Mouse (Mus musculus) urinary bladder, postnatal 10 days (tissue): ENCODE measurements around the gene Vps9d1.
"Not testable (repeated sequence)": the region's sequence is repeated elsewhere in the genome, so short reads cannot be mapped to it uniquely, and the experiment has no call there.

Experiments used
- DNase-seq: peaks from one replicate; pipeline ENCODE4 v3.0.0; 2022; ENCODE audit warnings: low spot score

The Vps9d1 gene

GRCm38 (mm10) chr8:123254099-123254885, at the start of gene Vps9d1, which contains the start of gene Zfp276:
Gene Vps9d1, minus strand, starts transcription at chr8:123254348.
Gene Zfp276, plus strand, starts transcription at chr8:123254195.
- DNase-seq, result peak; percentile 65

DNA sequence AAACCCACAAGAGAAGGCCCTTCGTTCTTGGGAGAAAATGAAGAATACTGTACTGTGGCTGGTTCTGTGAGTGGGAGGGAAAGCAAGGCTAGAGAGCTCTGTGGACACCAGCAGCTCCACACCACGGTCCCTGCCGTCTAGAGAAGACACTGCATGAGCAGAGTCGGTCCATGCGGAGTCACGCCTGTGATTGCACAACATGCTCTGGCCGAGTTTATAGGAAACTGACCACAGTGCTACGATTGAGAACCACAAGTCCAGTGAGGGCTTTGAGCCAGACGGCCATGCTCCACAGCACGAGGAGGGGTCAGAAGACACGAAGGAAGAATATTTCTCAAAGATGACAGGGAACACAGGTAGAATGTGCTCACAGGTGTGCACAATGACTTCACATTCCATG, 44.2 kb upstream of the Vps9d1 start:
- no peak for DNase-seq

GRCm38 (mm10) chr8:123292785-123293184, 38.6 kb upstream of the Vps9d1 start:
- no peak for DNase-seq

GRCm38 (mm10) chr8:123292281-123292680, 38.1 kb upstream of the Vps9d1 start:
- no peak for DNase-seq

DNA sequence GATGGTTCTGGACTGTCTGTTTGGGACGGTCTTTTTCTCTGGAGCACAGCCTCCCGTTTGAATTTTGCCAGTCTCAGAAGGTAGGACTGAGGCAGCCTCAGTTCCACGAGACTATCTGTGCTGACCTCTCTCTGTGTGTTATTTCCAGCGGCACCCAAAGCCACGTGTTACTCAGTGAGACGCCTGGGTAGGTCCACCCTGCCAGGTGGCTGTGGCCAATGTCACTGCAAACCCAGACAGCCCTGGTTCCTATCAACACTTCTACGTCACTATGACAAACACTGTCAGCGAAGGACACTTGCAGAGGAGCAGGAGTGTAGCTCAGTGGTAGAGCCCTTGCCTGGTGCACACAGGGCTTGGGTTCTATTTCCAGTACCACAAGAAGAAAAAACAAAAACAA, 37.6 kb upstream of the Vps9d1 start:
- no peak for DNase-seq

DNA sequence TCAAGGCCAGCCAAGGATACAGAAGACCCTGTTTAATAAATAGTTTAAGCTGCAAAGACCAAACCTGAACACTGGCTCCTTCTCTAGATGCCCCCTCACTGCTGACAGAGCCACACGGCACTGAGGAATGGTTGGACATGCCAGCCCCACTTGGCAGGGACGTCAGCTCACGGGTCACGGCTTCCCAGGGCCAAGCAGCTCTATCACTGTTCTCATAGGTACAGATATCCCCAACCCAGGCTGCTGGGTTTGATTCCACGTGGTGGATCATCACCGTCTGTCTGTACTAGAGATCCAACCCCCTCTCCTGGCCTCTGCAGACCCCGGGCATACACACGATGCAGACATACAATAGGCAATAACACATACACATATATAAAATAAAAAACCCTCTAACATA, 36.5 kb upstream of the Vps9d1 start:
- no peak for DNase-seq

- DNase-seq, result no peak
Observed at GRCm38 (mm10) chr8:123290166-123290565, 36.0 kb upstream of the Vps9d1 start.

DNA sequence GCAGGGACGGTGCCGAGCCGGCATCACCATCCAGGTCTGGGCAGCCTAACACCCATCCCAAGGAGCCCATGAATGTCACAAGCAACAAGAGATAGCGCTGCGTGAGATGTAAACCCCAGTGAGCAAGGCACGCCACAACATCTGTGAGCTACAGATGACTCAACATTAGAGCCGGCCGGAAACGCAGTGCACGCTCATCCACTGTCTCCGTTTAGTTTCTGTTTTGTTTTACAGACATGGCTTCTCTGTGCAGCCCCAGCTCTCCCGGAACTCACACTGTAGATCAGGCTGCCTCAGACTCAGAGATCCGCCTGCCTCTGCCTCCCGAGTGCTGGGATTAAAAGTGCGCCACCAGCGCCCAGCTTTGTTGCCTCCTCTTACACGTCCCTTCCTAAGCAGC, 33.2 kb upstream of the Vps9d1 start:
- DNase-seq, result no peak

DNA sequence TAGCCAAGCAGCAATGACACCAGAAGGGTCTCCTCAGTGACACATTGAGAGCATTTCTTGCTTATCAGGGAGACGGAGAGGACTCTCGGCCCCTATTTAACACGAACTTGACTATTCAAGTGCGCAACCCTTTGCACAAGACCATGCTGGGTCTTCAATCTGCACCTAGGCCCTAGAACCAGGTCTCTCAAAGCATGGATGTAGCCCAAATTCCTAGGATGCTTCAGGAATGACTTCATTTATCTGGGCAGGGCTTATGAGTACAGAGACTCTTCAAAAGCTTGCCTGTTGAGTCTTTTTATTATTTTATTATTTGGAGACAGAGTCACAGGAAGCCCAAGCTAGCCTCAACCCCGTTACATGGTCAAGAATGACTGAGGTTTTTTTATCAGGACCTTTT, 30.3 kb upstream of the Vps9d1 start:
- DNase-seq, result no peak

GRCm38 (mm10) chr8:123283991-123284390, 29.8 kb upstream of the Vps9d1 start:
- no peak for DNase-seq

DNA sequence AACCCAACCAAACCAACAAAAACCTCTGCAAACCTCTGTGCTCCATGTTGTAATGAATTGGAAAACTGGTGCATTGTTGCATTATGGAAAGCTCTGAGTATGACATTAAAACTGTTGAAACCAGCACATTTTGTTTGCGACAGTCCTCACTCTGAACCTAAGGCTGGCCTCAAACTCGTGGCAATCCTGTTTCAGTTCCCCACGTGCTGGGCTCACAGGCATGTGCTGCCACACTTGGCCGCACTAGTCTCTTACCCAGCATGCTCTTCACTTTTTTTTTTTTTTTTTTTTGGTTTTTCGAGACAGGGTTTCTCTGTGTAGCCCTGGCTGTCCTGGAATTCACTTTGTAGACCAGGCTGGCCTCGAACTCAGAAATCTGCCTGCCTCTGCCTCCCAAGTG, 28.8 kb upstream of the Vps9d1 start:
- DNase-seq, result not testable (repeated sequence)

GRCm38 (mm10) chr8:123280302-123281094, 26.4 kb upstream of the Vps9d1 start:
- DNase-seq, result no peak

DNA sequence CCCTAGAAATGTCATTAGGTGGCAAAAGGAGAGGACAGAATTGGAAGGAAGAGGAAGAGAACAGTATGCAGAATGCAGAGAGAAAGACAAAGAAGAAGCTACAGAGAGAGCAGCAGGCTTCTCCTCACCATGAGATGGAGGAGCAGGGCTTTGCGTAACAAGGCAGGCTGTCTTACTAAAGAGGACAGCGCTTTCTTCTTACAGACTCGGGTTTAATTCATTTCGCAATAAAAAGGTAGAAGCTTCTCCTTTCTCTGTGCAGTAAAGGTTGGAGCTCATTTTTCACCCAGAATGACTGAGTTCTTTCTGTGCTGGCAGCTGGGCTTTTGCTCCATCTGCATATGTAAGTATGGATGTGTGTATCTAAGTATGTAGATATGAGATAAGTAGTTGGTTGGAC, 25.7 kb upstream of the Vps9d1 start:
- DNase-seq, result no peak

GRCm38 (mm10) chr8:123278445-123278844, 24.3 kb upstream of the Vps9d1 start:
- no peak for DNase-seq

GRCm38 (mm10) chr8:123275096-123275495, 20.9 kb upstream of the Vps9d1 start:
- no peak for DNase-seq

GRCm38 (mm10) chr8:123274447-123274846, 20.3 kb upstream of the Vps9d1 start:
- no peak for DNase-seq

DNA sequence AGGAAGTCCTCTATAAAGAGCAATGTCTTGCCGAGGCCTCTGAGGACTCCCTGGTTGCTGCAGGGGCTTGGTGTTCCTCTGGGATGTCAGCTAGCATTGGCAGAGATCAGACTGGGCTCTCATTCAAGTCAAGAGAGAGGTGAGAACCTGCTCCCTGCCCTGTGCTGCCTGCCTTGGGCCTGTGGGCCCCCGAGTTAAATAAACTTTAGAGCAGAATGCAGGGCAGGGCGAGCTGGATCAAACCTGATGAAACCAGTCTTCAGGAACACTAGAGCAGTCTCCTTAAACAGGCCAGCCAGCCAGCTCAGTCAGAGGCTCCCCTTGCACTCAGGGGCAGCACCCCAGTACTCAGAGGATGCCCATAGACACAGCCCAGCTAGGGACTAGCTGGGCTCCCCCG, 17.8 kb upstream of the Vps9d1 start:
- DNase-seq, result no peak

DNA sequence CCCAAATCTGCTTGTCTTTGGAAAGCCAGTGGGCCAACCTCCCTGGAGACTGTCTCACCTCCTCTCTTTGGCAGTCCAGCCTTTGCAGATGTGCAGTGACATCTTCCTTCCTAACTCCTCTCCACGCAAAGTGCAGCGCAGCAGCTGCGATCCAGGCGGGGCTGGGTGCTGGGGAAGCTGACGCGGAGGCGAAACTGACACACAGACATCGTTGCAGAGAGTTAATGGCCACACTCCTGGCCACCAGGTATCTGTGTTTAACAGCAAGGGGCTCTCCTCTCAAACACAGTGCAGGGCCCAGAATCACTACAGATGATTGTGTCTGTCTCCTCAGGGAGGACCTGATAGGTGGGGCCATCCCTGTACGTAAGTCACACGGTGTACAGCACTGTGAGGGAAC, 17.0 kb upstream of the Vps9d1 start:
- no peak for DNase-seq

- DNase-seq, result no peak
Observed at GRCm38 (mm10) chr8:123267926-123268656, 13.9 kb upstream of the Vps9d1 start.

GRCm38 (mm10) chr8:123257593-123257992, 3.4 kb upstream of the Vps9d1 start:
- DNase-seq, result not testable (repeated sequence)

DNA sequence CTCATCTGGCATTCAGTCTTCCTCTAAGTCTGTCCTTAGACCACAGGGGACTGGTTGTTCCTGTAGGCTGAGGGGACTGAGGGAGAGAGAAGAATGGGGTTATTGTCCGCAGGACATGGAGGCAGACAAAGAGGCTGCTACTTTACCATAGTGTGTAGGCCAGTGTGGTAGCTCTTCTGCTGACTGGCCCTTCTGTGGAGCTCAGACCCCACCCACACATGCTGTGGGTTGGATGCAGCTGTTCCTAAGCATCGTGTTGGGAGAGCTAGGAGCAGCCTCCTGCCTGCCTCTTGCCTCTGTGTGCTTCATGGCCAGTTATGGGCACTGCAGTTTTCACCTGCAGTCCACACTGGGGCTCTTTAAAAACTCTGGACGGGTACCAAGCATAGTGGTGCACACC, 3.0 kb upstream of the Vps9d1 start:
- no peak for DNase-seq

DNA sequence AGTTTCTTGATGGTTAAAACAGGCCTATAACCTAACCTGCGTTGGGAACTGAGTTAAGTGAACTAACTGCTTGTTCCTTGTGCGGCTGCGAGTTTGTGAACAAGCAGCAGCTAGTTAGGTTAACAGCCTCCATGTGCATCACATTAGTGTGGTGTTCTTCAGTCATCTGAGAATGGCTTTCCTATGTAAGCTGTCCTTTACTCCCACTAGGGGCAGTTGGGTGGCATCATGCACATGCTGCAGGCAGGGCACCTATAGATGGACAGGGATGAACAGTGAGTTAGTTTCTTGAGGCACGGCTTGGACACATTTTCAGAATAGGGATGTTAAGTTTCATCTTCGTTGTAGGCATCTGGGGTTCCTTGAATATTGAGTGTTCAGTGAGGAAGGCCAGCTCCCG, 1.0 kb upstream of the Vps9d1 start:
- DNase-seq, result no peak
